Mouse (Mus musculus): ENCODE results near the gene Fstl4. TPM values are rescaled to one million over a fixed set of nuclear protein-coding genes. Genes with fewer than 3 reads are reported as not detected.
A peak's percentile ranks its signal among the peaks of the same experiment; 100 is the strongest.

Gene Fstl4
- polyA plus RNA-seq, 1 experiment from 2014 or later = 2.9 TPM

- DNase-seq (ENCODE audit: low spot score) (peak; percentile 38), ATAC-seq (ENCODE audit: low read depth) (no peak)
- Histone ChIP-seq H3K27ac (replicated peaks; ENCODE audit: low read depth, low read length) (no peak overlapping the region), H3K36me3 (ENCODE audit: control insufficient read depth, insufficient read depth, low read length) (no peaks in the 10 kb centered on the region), H3K4me1 (ENCODE audit: control insufficient read depth, insufficient read depth, low read length) (no peaks in the 10 kb centered on the region), H3K4me3 (ENCODE audit: low read depth, low read length) (no peak overlapping the region), H3K9ac (ENCODE audit: low read depth, low read length) (no peak overlapping the region), H3K4me2 (ENCODE audit: low read depth, low read length) (no peak overlapping the region), H3K9me3 (ENCODE audit: control insufficient read depth, low read length) (no peaks in the 10 kb centered on the region), H3K27me3 (replicated peaks; ENCODE audit: control insufficient read depth, insufficient read depth, low read length) (no peaks in the 10 kb centered on the region)
- 61% methylated on average over 7 of the region's 7 CpGs for WGBS
Measured at GRCm38 (mm10) chr11:53003361-53003760, 238.9 kb downstream of the Fstl4 start.

- Histone ChIP-seq H3K36me3 (ENCODE audit: control insufficient read depth, insufficient read depth, low read length) (no peaks in the 10 kb centered on the region), H3K4me2 (ENCODE audit: low read depth, low read length) (no peak overlapping the region), H3K9ac (ENCODE audit: low read depth, low read length) (no peak overlapping the region), H3K27me3 (replicated peaks; ENCODE audit: control insufficient read depth, insufficient read depth, low read length) (no peaks in the 10 kb centered on the region), H3K27ac (replicated peaks; ENCODE audit: low read depth, low read length) (no peak overlapping the region), H3K4me3 (ENCODE audit: low read depth, low read length) (no peak overlapping the region), H3K9me3 (ENCODE audit: control insufficient read depth, low read length) (no peaks in the 10 kb centered on the region), H3K4me1 (ENCODE audit: control insufficient read depth, insufficient read depth, low read length) (no peaks in the 10 kb centered on the region)
- DNase-seq (ENCODE audit: low spot score) (peak; percentile 56), ATAC-seq (ENCODE audit: low read depth) (no peak)
- WGBS = 64% methylated on average over 9 of the region's 9 CpGs
Measured at GRCm38 (mm10) chr11:53003811-53004210, 239.4 kb downstream of the Fstl4 start.

GRCm38 (mm10) chr11:53009597-53009996 is 245.2 kb downstream of the Fstl4 start:
- Histone ChIP-seq H3K27me3 (replicated peaks; ENCODE audit: control insufficient read depth, insufficient read depth, low read length) (no peaks in the 10 kb centered on the region), H3K9ac (ENCODE audit: low read depth, low read length) (no peak overlapping the region), H3K27ac (replicated peaks; ENCODE audit: low read depth, low read length) (no peak overlapping the region), H3K9me3 (ENCODE audit: control insufficient read depth, low read length) (no peaks in the 10 kb centered on the region), H3K4me2 (ENCODE audit: low read depth, low read length) (no peak overlapping the region), H3K36me3 (ENCODE audit: control insufficient read depth, insufficient read depth, low read length) (no peaks in the 10 kb centered on the region), H3K4me3 (ENCODE audit: low read depth, low read length) (no peak overlapping the region), H3K4me1 (ENCODE audit: control insufficient read depth, insufficient read depth, low read length) (no peaks in the 10 kb centered on the region)
- WGBS = 54% methylated on average over 7 of the region's 7 CpGs
- ATAC-seq (ENCODE audit: low read depth) (no peak), DNase-seq (ENCODE audit: low spot score) (no peak)

DNA sequence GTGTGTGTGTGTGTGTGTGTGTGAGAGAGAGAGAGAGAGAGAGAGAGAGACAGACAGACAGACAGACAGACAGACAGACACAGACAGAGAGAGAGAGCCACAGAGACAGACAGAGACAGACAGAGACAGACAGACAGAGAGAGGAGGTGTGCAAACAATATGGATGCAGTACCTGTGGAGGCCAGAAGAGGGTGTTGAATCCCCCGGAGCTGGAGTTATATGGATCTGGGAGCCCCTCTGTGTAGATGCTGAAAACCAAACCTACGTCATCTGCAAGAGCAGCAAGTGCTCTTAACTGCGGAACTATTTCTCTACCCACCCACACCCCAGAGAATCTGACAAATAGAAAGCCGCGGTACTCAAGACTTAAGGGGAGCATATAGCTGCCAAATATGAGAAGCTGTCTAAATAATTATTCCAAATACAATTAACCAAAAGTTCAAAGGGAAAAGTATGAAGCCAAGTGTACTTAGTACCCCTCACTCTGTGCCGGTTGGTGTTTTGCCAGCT is 247.6 kb downstream of the Fstl4 start:
- H3K36me3 ChIP-seq (ENCODE audit: control insufficient read depth, insufficient read depth, low read length) = no peaks in the 10 kb centered on the region
- ATAC-seq (ENCODE audit: low read depth) (no peak), DNase-seq (ENCODE audit: low spot score) (no peak)
- no peaks in the 10 kb centered on the region for H3K27me3 ChIP-seq (replicated peaks; ENCODE audit: control insufficient read depth, insufficient read depth, low read length)
- no peaks in the 10 kb centered on the region for H3K4me1 ChIP-seq (ENCODE audit: control insufficient read depth, insufficient read depth, low read length)
- no peak overlapping the region for H3K4me3 ChIP-seq (ENCODE audit: low read depth, low read length)
- H3K9ac ChIP-seq (ENCODE audit: low read depth, low read length) = no peak overlapping the region
- H3K9me3 ChIP-seq (ENCODE audit: control insufficient read depth, low read length) = no peaks in the 10 kb centered on the region
- no peak overlapping the region for H3K27ac ChIP-seq (replicated peaks; ENCODE audit: low read depth, low read length)
- no peak overlapping the region for H3K4me2 ChIP-seq (ENCODE audit: low read depth, low read length)
- whole genome bisulfite sequencing = 79% methylated on average over 6 of the region's 6 CpGs

GRCm38 (mm10) chr11:53013906-53014305 is 249.5 kb downstream of the Fstl4 start:
- ATAC-seq (ENCODE audit: low read depth) (no peak), DNase-seq (ENCODE audit: low spot score) (no peak)
- H3K9me3 ChIP-seq (ENCODE audit: control insufficient read depth, low read length) = no peaks in the 10 kb centered on the region
- H3K27ac ChIP-seq (replicated peaks; ENCODE audit: low read depth, low read length) = no peak overlapping the region
- no peaks in the 10 kb centered on the region for H3K36me3 ChIP-seq (ENCODE audit: control insufficient read depth, insufficient read depth, low read length)
- no peaks in the 10 kb centered on the region for H3K27me3 ChIP-seq (replicated peaks; ENCODE audit: control insufficient read depth, insufficient read depth, low read length)
- no peak overlapping the region for H3K4me3 ChIP-seq (ENCODE audit: low read depth, low read length)
- H3K4me1 ChIP-seq (ENCODE audit: control insufficient read depth, insufficient read depth, low read length) = no peaks in the 10 kb centered on the region
- H3K4me2 ChIP-seq (ENCODE audit: low read depth, low read length) = no peak overlapping the region
- no peak overlapping the region for H3K9ac ChIP-seq (ENCODE audit: low read depth, low read length)
- 77% methylated on average over 5 of the region's 5 CpGs for WGBS

DNA sequence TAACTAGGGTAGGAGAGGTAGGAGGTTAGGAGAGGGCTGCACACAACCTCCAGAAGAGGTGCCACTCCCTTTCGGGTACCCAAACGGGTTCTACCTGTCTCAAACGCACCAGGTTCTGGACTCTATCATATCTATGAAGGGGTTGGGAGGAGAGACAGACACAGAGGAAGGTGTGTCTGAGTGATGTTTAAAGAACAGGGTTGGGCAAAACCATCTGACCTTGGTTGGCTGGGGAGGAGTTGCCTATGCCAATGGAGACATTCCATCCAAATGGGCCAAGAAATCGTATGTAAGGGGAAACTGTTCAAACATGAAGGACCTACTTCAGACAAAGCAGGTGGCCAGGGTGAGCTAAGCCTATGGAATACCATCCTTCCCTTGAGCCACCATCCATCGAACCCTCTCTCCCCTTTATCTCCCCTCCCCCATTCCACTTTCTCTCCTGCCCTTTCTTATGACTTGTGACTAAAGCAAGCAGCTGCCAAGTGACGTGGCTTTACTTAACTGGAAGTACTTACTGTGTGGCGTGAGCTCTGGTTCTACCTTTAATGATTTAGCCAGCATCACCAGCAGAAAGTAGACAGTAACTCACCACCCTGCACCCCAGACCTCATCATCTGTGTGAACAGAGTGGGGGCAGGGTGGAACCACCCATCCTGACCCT is 252.1 kb downstream of the Fstl4 start:
- no peaks in the 10 kb centered on the region for H3K4me1 ChIP-seq (ENCODE audit: control insufficient read depth, insufficient read depth, low read length)
- H3K9me3 ChIP-seq (ENCODE audit: control insufficient read depth, low read length) = no peaks in the 10 kb centered on the region
- no peak overlapping the region for H3K4me3 ChIP-seq (ENCODE audit: low read depth, low read length)
- 79% methylated on average over 7 of the region's 7 CpGs for WGBS
- no peak overlapping the region for H3K4me2 ChIP-seq (ENCODE audit: low read depth, low read length)
- no peaks in the 10 kb centered on the region for H3K36me3 ChIP-seq (ENCODE audit: control insufficient read depth, insufficient read depth, low read length)
- no peak overlapping the region for H3K9ac ChIP-seq (ENCODE audit: low read depth, low read length)
- ATAC-seq (ENCODE audit: low read depth) = no peak
- no peak overlapping the region for H3K27ac ChIP-seq (replicated peaks; ENCODE audit: low read depth, low read length)
- H3K27me3 ChIP-seq (replicated peaks; ENCODE audit: control insufficient read depth, insufficient read depth, low read length) = no peaks in the 10 kb centered on the region
- no peak for DNase-seq (ENCODE audit: low spot score)

GRCm38 (mm10) chr11:53019509-53019908 is 255.1 kb downstream of the Fstl4 start:
- Histone ChIP-seq H3K36me3 (ENCODE audit: control insufficient read depth, insufficient read depth, low read length) (no peaks in the 10 kb centered on the region), H3K27ac (replicated peaks; ENCODE audit: low read depth, low read length) (no peak overlapping the region), H3K9me3 (ENCODE audit: control insufficient read depth, low read length) (no peaks in the 10 kb centered on the region), H3K4me3 (ENCODE audit: low read depth, low read length) (no peak overlapping the region), H3K4me1 (ENCODE audit: control insufficient read depth, insufficient read depth, low read length) (no peaks in the 10 kb centered on the region), H3K9ac (ENCODE audit: low read depth, low read length) (no peak overlapping the region), H3K4me2 (ENCODE audit: low read depth, low read length) (no peak overlapping the region), H3K27me3 (replicated peaks; ENCODE audit: control insufficient read depth, insufficient read depth, low read length) (no peaks in the 10 kb centered on the region)
- DNase-seq (ENCODE audit: low spot score) = no peak
- no peak for ATAC-seq (ENCODE audit: low read depth)
- 84% methylated on average over 3 of the region's 3 CpGs for WGBS

- H3K9ac ChIP-seq (ENCODE audit: low read depth, low read length) = no peak overlapping the region
- no peaks in the 10 kb centered on the region for H3K4me1 ChIP-seq (ENCODE audit: control insufficient read depth, insufficient read depth, low read length)
- no peaks in the 10 kb centered on the region for H3K9me3 ChIP-seq (ENCODE audit: control insufficient read depth, low read length)
- H3K27me3 ChIP-seq (replicated peaks; ENCODE audit: control insufficient read depth, insufficient read depth, low read length) = no peaks in the 10 kb centered on the region
- no peaks in the 10 kb centered on the region for H3K36me3 ChIP-seq (ENCODE audit: control insufficient read depth, insufficient read depth, low read length)
- no peak overlapping the region for H3K4me2 ChIP-seq (ENCODE audit: low read depth, low read length)
- H3K27ac ChIP-seq (replicated peaks; ENCODE audit: low read depth, low read length) = no peak overlapping the region
- WGBS = 72% methylated on average over 6 of the region's 6 CpGs
- no peak overlapping the region for H3K4me3 ChIP-seq (ENCODE audit: low read depth, low read length)
- ATAC-seq (ENCODE audit: low read depth) (no peak), DNase-seq (ENCODE audit: low spot score) (no peak)
Measured at GRCm38 (mm10) chr11:53024403-53024802, 260.0 kb downstream of the Fstl4 start.

GRCm38 (mm10) chr11:53025686-53026085 is 261.3 kb downstream of the Fstl4 start:
- no peak overlapping the region for H3K9ac ChIP-seq (ENCODE audit: low read depth, low read length)
- no peak overlapping the region for H3K27ac ChIP-seq (replicated peaks; ENCODE audit: low read depth, low read length)
- no peaks in the 10 kb centered on the region for H3K9me3 ChIP-seq (ENCODE audit: control insufficient read depth, low read length)
- 100% methylated on average over 6 of the region's 6 CpGs for WGBS
- no peaks in the 10 kb centered on the region for H3K4me1 ChIP-seq (ENCODE audit: control insufficient read depth, insufficient read depth, low read length)
- H3K4me2 ChIP-seq (ENCODE audit: low read depth, low read length) = no peak overlapping the region
- H3K36me3 ChIP-seq (ENCODE audit: control insufficient read depth, insufficient read depth, low read length) = no peaks in the 10 kb centered on the region
- no peak for ATAC-seq (ENCODE audit: low read depth)
- DNase-seq (ENCODE audit: low spot score) = no peak
- no peak overlapping the region for H3K4me3 ChIP-seq (ENCODE audit: low read depth, low read length)
- no peaks in the 10 kb centered on the region for H3K27me3 ChIP-seq (replicated peaks; ENCODE audit: control insufficient read depth, insufficient read depth, low read length)

All from embryonic facial prominence, embryonic 14.5 days (tissue).